Mouse (Mus musculus) layer of hippocampus, adult 2 months (tissue): ENCODE data around the gene Bean1. TPM values are rescaled to one million over a fixed set of nuclear protein-coding genes. Genes with fewer than 3 reads are reported as not detected.

Source experiments
- DNase-seq, 2 experiments: peaks; one replicate each; pipeline ENCODE4 v3.0.0; 2022; ENCODE audit warnings: low spot score in 2 of 2
- H3K27ac ChIP-seq: fragments of 200-600 bp; 2 replicates; pipeline ENCODE4 v1.8.1; 2022
- H3K4me3 ChIP-seq: fragments of 200-600 bp; 2 replicates; pipeline ENCODE4 v1.8.1; 2022; ENCODE audit warnings: mild to moderate bottlenecking
- CTCF ChIP-seq: fragments of 200-600 bp; conservative IDR thresholded peaks from 2 replicates; pipeline ENCODE4 v1.8.1; 2022; ENCODE audit warnings: antibody characterized with exemption, mild to moderate bottlenecking, moderate library complexity
- total RNA-seq, 2 experiments: library from RNA; stranded (reverse); gene quantifications; 2 replicates each; pipeline ENCODE4 v1.2.3; 2021

Gene Bean1
- total RNA-seq, 2 experiments from 2014 or later = 5.3 to 5.4 TPM

GRCm38 (mm10) chr8:104143379-104143778 is 26.9 kb upstream of the Bean1 start:
- no peak for TF ChIP-seq CTCF
- no peak for DNase-seq
- no peak overlapping the region for H3K27ac ChIP-seq
- H3K4me3 ChIP-seq = no peak overlapping the region

GRCm38 (mm10) chr8:104144434-104145216 is 25.6 kb upstream of the Bean1 start:
- no peak for DNase-seq
- Histone ChIP-seq H3K4me3 (no peak overlapping the region), H3K27ac (no peak overlapping the region)
- peak; percentile 64 for TF ChIP-seq CTCF

GRCm38 (mm10) chr8:104145981-104146689 is 24.1 kb upstream of the Bean1 start:
- Histone ChIP-seq H3K4me3 (no peak overlapping the region), H3K27ac (no peak overlapping the region)
- peak; percentile 93 for TF ChIP-seq CTCF
- peak; percentile 76 to 91 for DNase-seq

- DNase-seq = no peak
- H3K4me3 ChIP-seq = no peak overlapping the region
- TF ChIP-seq CTCF = no peak
- no peak overlapping the region for H3K27ac ChIP-seq
Measured at GRCm38 (mm10) chr8:104146717-104147494, 23.3 kb upstream of the Bean1 start.

- Histone ChIP-seq H3K27ac (no peak overlapping the region), H3K4me3 (no peak overlapping the region)
- no peak for TF ChIP-seq CTCF
- no peak for DNase-seq
Measured at GRCm38 (mm10) chr8:104147947-104148346, 22.3 kb upstream of the Bean1 start.

GRCm38 (mm10) chr8:104160731-104161130 is 9.5 kb upstream of the Bean1 start:
- Histone ChIP-seq H3K4me3 (no peak overlapping the region), H3K27ac (no peak overlapping the region)
- no peak for DNase-seq
- no peak for TF ChIP-seq CTCF

- no peak overlapping the region for H3K4me3 ChIP-seq
Measured at GRCm38 (mm10) chr8:104169461-104169860, 781 bp upstream of the Bean1 start.

GRCm38 (mm10) chr8:104171050-104171620 is 893 bp downstream of the Bean1 start:
- H3K27ac ChIP-seq = peak overlapping the region; percentile 55; the same call in 1 of the 2 replicates

More at GRCm38 (mm10) chr8:104169461-104169860, 781 bp upstream of the Bean1 start:
- no peak for TF ChIP-seq CTCF
- no peak for DNase-seq
- H3K27ac ChIP-seq = no peak overlapping the region

GRCm38 (mm10) chr8:104172420-104172819 is 2.2 kb downstream of the Bean1 start:
- Histone ChIP-seq H3K27ac (no peak overlapping the region), H3K4me3 (no peak overlapping the region)
- DNase-seq = no peak
- TF ChIP-seq CTCF = no peak

More at GRCm38 (mm10) chr8:104171050-104171620, 893 bp downstream of the Bean1 start:
- H3K4me3 ChIP-seq = peak overlapping the region; percentile 59
- TF ChIP-seq CTCF = no peak
- DNase-seq = peak in 1 of 2 experiments; percentile 19

GRCm38 (mm10) chr8:104175848-104176527 is 5.7 kb downstream of the Bean1 start:
- no peak for TF ChIP-seq CTCF
- Histone ChIP-seq H3K4me3 (no peak overlapping the region), H3K27ac (no peak overlapping the region)
- no peak for DNase-seq

GRCm38 (mm10) chr8:104177054-104177453 is 6.8 kb downstream of the Bean1 start:
- DNase-seq = no peak
- Histone ChIP-seq H3K27ac (no peak overlapping the region), H3K4me3 (no peak overlapping the region)
- TF ChIP-seq CTCF = no peak

GRCm38 (mm10) chr8:104184905-104185304 is 14.7 kb downstream of the Bean1 start:
- no peak overlapping the region for H3K4me3 ChIP-seq
- TF ChIP-seq CTCF = no peak

More at GRCm38 (mm10) chr8:104184905-104185304, 14.7 kb downstream of the Bean1 start:
- no peak overlapping the region for H3K27ac ChIP-seq
- DNase-seq = no peak
